Mouse (Mus musculus) cerebellum, adult (tissue): ENCODE results near the gene Slc18b1.
A peak's percentile ranks its signal among the peaks of the same experiment; 100 is the strongest.

Source experiments
- ATAC-seq: cut with Nextera tagmentation; 2 replicates; pipeline ENCODE4 v1.9.2; 2017; ENCODE audit warnings: mild to moderate bottlenecking, moderate library complexity, mixed read lengths; ENCODE audit not compliant: insufficient number of reproducible peaks, low FRiP score, low TSS enrichment

The Slc18b1 gene

DNA sequence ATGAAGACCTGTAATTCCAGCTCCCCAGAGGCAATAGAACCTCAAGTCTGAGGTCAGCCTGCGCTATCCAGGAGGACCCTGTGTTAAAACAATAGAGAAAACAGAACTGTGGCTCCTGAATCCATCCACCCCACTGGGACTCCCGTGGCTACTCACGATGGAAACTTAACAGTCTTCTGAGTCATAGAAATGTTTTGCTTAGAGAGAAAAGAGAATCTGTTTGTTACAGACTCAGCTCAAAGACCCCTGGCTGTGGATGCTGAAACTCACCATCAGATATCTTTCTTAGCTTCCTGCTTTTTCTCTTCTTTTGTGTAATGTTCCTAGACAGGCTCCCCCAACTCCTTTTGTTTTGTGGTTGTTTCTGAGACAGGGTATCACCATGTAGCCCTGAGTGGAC, 7.9 kb downstream of the Slc18b1 start:
- ATAC-seq = no peak

DNA sequence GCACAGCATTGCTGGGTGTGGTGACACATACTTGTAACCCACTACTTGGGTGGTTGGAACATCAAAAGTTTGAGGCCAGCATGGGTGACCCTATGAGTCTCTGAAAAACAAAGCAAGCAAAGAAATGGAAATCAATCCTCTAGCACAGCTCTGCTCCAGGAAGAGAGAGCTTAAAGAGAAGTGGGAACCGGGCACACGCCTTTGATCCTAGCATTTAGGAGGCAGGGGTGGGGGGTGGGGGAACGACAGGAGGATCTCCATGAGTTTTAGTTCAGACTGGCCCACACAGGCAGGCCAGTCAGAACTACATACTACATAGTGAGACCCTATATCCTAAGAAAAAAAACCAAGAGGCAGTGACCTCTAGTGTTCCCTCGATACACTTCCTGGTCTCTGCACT, 9.4 kb downstream of the Slc18b1 start:
- ATAC-seq = no peak

DNA sequence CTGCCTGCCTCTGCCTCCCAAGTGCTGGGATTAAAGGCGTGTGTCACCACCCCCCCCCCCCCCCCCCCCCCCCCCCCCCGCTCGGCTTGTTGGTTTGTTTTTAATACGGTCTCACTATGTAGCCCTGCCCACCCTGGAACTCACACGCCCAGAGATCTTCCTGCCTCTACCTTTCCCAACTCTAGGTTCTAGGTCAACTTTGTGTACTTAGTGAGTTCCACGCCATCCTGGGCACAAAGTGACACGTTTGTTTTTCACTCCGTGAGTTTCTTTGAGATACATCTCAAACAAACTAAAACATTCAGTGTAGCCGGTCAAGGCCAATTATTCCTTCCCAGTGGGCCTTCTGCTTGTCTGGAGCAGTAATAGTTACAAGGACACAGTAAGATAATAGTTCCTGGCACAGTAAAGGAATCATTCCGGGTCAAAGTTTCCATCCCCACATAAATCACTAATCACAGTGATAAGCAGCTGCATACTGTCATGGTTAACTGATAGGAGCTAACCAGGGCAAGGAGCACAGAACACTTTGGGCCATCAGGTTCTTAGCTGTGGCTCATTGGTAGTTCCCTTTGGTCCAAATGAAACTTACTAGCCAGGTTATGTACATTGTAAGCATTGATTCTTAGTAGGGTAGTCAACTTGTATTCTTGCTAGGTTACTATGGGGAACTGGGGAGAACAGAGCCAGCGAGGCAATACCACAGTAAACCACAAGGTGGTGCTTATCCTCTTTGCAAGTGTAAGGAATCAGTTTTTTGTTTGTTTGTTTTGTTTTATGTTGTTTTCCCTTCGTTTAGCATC, 15.1 kb downstream of the Slc18b1 start:
- ATAC-seq = no peak

DNA sequence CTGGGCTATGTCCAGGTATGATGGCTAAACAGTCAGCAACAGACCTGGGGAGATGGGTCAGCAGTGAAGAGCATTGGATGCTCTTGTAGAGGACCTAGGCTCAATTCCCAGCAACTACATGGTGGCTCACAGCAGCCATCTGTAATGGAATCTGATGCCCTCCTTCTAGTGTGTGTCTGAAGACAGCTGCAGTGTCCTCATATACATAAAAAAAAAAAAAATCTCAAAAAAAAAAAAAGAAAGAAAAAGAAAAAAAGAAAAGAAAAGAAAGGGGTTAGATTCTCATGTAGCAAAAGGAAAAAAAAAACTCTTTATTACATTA, 15.6 kb downstream of the Slc18b1 start:
- ATAC-seq = no peak

DNA sequence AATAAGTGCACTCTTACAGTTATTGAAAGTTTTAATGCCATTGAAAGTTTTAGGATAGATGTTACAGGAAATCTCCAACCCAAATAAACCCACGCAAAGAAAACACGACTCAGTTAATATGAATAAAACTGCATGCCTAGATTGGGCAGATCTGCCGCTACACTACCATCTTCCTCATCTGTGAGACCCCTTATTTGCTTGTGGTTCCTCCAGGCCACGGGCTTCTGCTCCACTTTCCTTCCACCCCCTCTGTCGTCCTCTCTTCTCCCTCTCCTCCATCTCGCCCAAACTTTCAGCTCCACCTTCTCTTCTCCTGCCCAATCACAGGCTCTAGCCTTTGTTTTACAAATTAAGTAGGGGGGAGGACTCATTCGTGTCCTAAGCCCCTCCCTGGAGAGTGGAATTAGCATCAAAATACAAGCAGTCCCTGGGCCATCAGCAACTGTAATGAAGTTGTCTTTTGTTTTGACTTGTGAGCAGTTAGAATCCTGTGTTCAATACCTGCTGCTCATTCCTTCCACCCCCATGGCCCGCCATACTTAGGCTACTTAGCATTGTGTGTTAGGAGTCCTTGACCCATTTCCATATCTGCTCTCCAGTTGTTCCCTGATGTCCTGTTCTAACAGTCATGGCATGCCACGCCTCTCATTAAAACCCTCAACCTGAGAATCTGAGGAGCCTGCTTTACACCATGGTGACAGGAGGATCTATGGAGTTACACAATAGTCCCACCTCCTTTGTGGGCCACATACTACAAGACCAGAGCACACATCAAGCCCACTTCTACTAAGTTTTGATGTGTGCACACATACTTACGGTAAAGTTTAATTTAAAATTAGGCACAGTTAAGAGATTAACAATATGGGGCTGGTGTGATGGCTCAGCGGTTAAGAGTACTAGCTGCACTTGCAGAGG, 16.3 kb downstream of the Slc18b1 start:
- no peak; the same call in 1 of the 2 replicates for ATAC-seq

DNA sequence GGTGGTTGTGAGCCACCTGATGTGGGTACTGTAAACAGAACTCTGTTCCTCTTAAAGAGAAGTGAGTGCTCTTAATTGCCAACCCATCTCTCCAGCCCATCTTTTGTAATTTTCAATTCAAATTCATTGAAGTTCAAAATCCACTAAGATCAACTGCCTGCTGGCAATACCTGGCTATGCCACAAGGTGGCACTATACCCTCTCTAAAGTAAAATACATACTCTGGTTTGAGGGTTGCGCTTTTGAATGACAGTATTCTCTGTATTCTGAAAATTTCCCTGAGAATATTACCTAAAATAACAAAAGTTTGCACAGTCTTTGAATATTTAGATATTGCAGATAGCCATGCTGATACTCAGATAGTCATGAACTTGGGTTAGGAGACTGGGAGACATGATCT, 18.4 kb downstream of the Slc18b1 start:
- ATAC-seq = 0 out of 2 replicates have a peak, but pooled peaks have one; percentile 12

DNA sequence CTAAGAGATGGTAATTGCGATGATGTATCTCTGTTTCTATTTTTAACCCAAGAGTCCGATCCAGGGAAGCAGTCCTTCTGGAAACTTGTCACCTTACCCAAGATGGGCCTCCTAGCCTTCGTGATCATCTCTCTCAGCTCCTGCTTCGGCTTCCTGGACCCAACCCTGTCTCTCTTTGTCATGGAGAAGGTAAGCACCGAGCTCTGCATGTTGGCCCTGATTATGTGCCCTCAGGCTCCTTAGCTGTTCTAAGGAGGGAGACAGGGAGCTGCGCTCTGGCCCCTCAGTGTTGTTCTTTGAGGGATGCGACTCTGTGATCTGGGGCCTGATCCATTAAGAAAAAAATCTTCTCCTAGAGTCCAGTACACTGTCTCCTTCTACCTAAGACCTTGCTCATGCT, 19.5 kb downstream of the Slc18b1 start:
- ATAC-seq = no peak; the same call in 1 of the 2 replicates

DNA sequence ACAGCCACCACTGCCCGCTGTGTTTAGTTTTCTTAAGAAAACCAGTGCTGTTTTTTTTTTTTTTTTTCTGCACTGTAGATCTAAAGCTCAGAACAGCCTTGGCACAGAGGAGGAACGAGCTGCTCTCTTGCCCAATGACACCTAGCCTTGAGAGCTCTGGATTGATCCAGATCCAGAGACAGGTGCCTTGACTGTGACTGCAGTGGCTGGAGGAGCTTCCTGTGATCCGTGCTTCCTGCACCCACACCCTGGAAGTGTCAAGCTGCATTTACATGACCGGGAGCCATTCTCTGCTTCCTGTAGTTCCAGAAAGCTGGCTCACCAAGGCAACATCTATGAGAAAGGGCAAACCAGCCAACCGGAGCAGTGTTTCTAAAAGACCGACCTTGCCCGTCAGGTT, 29.7 kb downstream of the Slc18b1 start:
- ATAC-seq = no peak

DNA sequence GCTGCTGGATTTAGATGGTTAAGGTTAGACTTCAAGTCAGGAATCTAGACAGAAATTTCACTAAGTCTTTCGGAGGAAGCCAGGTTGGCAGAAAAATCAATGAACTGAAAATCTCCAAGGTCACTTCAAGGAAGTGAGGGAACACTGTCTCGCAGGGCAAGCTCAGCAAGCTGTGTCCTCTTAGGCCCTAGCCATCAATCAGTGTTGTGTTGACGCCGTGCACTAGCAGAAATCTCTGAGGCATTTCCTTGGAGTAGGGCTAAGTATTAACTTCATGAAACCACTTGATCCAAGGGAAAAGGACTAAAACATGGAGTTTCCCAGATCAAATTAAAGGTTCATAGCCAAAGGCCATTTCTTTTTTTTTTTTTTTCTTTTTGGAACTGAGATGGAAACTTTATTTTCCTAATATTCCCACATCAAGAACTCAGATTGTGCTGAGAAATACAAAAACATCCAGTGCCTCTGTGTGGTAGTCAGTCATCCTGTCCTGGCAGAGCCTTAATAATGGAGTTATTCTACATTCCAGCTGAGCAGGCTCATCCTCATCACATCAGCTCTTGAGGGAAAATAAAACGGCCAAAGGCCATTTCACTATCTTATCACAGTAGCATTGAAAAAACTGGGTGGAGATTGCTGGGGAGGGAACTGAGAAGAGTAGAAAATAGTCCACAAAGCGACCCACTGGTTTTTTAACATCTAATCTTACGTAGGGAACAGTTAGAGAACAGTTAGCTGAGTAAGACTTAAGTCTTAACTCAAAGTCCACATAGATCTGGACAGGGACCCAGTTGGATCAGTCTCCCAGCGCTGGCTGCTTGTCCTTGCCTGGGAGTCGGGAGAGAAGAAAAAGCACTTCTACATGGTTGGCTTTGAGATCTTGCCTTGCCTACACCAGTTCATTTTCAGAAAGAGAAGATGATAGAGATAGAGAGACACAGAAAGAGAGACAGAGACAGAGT, 39.5 kb downstream of the Slc18b1 start:
- ATAC-seq = no peak

DNA sequence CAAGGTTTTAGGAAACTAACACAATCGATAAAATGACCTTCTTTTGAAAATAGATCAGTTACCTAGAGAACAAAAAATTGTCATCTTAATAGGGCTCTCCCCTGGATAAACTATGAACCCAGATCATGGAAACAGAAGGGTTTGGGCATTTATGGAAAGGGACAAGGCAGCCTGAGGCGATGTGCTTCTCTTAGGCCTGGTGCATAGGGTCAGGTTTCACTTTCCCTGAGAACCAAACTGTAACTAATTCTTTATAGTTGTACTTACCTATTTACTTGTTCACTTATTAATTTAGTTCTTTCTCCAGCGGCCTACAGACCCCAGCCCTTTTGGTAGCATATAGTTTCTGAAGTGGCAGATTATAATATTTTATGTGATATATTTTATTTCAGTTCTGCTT, 40.3 kb downstream of the Slc18b1 start:
- no peak for ATAC-seq

DNA sequence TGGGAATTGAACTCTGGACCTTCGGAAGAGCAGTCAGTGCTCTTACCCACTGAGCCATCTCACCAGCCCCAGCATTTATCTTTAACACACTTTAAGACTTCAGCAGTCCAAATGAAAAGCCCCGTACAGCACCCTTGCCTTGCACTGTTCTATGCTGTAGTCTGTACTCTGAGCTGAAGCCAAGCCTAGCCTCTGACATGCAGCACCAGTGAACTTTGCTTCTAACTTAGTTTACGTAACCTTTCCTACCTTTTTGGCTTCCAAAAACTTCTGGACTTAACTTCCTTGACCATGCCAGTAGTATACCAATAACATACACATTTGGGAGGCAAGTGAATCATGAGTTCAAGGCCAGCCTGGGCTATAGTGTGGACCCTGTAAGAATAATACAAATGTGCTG, 42.1 kb downstream of the Slc18b1 start:
- no peak for ATAC-seq

DNA sequence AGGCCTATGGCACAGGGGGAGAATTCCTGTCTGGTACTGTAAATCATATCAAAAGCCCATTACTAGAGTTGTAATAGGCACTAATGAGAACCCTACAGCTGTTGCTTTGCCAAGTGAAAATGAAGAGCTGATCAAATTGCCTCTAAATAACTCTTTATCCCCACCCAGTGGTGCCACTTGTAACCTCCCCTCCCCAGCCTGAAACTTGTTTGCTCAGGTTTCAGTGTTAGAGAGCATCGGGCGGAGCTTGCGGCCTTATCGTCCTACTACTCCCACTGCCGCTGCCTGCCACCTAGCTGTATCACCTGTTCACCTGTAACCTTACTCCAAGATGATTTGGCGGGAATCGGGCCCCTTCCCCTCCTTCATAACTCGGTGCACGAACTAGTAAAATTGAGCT, 42.6 kb downstream of the Slc18b1 start:
- no peak for ATAC-seq

DNA sequence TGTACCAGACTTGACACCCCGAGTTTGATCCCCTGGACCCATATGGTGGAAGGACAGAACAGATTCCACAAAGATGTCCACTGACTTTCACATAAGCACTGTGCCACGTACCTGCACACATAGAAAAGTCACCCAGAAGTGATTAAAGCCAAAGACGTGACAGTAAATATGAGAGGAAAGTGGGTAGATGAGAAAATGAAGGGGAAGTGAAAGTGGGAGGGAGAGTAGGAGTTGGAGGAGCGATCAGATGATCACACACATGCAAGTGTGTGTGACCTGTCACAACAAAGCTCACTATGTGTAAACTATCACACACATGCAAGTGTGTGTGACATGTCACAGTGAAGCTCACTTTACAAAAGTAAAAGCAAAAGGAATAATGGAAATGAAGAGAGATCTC, 43.7 kb downstream of the Slc18b1 start:
- no peak for ATAC-seq

DNA sequence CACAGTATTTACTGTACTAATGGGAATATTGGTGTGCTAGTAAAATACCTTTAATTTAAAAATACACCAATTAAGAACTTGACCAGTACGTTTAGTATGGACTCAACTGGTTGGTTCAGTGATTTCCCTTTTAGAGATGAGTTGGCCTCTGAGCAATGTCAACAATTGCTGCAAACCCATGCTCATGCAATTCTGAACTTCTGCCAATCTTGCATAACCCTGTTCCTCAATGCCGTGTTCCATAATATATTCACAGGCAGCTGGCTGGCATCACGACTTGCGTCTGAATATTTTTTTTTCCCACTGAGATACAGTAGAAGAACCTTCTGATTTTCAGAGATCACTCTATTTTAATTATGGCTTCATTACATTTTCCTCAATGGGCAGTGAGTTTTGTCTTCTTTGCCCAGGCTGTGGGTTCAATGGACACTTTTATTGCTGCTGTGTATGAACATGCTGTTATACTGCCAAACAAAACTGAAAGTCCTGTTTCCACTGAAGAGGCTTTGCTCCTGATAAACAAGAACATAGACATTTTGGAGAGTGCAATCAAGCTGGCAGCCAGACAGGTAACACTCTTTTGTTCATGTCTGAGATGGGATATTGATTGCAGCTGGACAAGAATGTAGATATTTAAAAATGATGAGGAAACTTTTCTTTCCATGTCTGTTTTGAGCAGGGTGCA, 54.6 kb downstream of the Slc18b1 start, which contains the start of gene Vnn3:
TSS of gene Vnn3 (plus strand) at position 235 of the 685 bp plus-strand sequence.
- no peak for ATAC-seq

DNA sequence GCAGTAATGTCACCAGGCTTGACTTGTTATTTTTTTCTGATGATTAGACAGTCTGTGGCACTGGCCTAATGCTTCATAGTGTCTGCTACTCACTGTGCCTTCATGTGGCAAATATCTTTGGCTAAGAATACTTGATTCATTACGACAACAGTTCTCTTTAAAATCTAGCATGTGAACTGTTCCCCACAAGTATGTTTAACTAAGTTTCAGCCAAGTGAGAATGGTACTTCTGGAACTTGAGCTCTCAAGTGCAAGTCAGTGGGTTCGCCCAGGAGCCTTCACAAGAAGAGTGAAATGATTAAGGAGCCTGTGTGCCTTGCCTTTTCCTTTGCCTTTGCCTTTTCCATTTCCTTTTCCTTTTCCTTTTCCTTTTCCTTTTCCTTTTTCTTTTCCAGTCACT, 55.3 kb downstream of the Slc18b1 start:
- ATAC-seq = no peak

DNA sequence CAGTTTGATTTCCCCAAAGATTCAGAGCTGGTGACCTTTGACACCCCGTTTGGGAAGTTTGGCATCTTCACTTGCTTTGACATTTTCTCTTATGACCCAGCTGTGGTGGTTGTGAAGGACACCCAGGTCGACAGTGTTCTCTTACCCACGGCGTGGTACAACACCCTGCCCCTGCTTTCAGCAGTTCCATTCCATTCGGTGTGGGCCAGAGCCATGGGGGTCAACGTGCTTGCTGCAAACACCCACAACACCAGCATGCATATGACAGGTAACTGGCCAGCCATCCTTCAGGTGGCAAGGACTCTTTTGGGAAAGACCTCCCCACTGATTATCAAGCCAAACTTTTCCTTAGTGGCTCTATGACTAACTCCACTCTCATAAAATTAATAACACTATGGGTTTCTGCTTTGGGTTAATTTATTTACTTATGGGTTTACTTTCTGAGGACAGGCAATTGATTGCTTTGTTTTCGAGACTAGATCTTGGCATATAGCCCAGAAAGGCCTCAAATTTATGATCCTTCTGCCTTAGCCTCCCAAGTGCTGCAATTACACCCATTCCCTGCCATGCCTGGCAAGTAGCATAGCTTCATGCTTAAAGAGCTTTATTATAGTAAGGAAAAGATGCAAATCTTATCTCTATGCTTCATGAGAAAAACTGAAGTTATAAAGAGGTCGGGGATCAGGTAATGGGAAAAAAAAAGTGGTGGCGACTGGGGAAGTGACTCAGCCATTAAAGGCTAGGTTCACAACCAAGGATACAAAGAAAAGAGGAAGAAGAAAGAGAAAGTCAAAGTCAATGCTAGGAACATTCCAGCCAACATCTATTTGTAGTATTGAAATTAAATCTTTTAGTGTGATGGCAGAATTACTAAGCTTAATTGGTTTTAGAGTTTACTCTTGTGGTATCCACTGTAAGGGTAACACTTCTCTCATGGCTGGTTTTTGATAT, 67.9 kb downstream of the Slc18b1 start:
- ATAC-seq = no peak
